Mouse (Mus musculus) neural tube, embryonic 10.5 days (tissue): ENCODE data around the gene Ndufs8.

Experiments used
- DNase-seq: peaks from one replicate; pipeline ENCODE4 v3.0.0-alpha.2; 2017; ENCODE audit warnings: low spot score; ENCODE audit errors: extremely low spot score

The Ndufs8 gene

DNA sequence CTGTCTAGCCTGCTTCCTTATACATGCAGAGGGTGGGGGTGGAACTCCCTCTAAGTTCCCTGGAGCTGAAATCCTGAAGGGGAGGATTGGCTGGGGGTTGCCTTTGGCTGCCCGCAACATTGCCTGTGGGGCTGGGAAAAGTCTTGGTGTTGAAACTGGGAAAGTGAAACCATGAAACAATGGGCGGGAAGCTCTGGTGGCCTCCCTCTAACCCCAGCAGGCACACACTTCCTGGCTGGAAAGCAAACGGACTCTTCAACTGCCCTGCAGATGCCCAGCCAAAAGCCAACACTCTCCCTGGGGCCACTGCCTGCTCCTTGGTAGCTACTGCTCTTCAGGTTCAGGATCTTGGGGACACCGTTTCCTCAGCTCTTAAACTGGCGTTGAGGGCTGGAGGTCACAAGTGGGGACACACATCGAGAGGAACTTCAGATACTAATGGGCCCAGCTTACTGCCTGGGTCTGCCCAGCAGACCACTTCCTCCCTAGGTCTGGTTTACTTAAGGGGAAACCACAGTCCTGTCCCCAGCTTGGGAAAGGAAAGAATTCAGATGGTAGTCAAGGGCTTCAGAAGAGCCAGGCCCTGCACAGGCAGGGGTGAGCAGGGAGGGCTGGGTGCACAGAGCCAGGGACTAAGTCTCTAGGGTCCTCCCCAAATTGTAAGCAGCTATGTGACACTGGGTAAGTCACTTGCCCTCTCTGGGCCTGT, 7.2 kb downstream of the Ndufs8 start:
- DNase-seq, result no peak

GRCm38 (mm10) chr19:3904363-3904675, 8.3 kb downstream of the Ndufs8 start:
- no peak for DNase-seq

DNA sequence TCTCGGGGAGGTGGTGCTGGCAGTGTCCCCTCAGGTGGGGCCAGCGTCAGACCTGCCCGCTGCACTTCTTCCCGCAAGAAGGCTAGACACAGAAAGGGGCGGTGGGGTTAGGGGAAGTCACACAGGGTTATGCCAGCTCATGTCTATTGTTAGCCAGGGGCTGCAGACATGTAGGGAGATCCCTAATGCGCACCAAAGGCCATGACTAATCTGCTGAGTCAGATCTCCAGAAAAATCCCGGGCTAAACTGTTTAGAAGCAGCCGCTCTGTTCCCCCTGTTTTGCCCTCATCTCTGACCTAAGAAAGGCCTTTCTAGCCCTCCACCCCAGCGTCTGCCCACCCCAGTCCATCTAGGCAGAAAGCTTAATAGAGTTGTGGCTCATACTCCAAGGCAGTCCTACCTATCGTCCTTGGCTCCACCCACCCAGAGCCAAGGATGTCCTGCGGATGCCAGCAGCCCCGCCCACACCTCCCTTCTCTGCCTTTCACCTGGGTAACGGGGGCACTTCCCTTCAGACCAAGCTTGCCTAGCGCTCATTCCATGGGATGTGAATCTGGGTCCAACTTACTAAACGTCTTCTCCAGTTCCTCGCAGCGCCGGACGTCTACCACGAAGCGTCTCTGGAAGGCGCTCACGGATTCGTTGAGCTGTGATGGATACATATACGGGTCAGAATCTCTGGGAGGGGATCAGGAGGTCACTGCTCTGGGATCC, 8.8 kb downstream of the Ndufs8 start:
- no peak for DNase-seq

GRCm38 (mm10) chr19:3902966-3903365, 9.6 kb downstream of the Ndufs8 start:
- DNase-seq, result no peak

DNA sequence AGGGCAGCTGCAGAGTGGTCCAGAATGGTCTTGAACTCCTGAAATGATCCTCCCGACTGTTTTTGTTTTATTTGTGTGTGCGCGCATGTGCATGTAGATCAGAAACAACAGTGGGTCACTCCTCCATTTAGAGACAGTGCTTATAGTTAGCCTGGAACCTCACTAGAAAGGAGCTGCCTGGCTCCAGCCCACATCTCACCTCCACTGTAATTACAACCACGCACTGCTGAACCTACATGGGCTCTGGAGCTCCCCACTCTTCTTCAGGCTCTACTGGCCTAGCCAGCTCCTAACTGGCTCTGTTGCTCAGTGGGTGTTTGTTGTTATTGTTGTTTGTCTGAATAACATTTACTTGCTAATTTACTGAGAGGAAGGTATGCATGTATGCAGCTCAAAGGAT, 13.0 kb downstream of the Ndufs8 start:
- DNase-seq, result no peak

DNA sequence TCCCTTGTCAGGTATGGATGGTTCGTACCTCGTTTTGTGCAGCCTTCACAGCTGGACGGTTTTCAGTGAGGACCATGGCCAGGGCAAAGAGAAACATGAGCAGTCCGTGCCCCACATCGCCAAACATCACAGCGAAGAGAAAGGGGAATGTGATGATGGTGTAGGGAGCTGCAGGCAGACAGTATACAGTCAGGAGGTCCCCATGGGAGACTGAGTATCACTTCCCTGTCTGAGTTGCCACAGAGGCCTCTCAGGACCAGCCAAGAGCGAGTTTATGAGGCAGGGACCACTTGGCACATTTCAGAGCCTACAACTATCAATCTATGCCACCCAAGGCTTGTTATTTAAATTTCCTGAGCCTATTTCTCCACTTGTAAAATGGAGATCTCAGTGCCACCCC, 13.6 kb downstream of the Ndufs8 start:
- DNase-seq, result no peak

GRCm38 (mm10) chr19:3897557-3897956, 15.0 kb downstream of the Ndufs8 start:
- DNase-seq, result no peak

DNA sequence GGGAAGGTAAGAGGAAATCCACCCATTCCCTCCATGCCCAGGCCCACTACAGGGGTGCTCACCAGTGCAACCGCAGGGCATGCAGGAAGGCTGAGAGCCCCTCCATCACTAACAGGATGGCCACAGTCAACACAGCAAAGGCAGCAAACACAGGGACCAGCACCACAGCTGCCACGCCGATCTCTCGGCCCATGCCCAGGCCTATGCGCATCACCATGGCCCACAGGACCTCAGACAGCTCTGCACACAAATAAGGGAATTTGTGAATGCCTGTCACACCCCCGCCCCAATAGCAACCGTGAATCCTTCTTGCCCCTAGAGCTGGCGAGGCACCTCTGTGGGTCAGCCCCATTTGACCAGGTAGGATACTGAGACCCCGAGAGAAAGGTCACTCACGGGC, 16.4 kb downstream of the Ndufs8 start:
- no peak for DNase-seq

- no peak for DNase-seq
Measured at GRCm38 (mm10) chr19:3895171-3895631, 17.4 kb downstream of the Ndufs8 start.

DNA sequence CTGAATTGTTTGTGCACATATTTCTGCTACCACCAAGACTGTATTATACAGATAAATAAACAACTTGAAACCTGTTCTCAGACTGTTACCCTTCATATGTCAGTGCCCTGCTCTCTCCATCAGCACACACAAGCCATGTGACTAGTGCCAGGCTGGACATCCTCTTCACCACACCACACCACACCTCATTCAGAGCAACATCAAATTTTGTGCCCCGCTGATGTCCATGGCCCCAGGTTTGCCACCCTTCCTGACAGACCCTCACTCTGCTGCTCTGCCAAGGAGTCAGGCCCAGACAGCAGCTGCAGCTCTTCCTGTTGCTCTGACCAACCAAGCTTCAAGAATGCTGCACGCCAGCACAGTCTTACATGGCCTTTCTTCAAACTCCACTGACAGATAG, 18.3 kb downstream of the Ndufs8 start:
- no peak for DNase-seq

DNA sequence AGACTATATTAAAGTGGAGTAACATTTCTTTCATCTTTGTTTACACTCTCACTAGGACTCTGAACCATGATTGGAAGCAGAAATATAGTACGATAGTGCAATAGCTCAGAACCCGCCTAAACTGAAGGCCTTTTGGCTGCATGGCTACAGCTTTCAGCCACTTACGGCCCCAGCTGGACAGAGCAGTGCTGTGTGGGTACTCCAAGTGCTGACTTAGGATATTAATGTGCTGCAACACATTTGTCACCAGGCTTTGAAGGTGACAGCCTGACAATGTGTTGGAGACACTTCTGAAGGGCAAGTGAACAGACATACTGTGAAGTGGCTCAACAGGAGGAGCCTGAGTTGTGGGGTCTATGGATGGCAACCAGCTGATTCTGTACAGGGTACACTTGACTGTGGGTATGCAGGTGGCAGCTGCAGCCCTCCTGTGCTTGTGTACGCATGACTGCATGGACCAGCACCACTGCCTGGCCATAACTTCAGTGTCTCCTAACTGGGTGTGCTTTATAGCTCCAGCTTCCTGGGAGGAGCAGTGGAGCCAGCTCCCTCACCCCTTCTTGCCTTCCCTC, 18.9 kb downstream of the Ndufs8 start:
- DNase-seq, result no peak

DNA sequence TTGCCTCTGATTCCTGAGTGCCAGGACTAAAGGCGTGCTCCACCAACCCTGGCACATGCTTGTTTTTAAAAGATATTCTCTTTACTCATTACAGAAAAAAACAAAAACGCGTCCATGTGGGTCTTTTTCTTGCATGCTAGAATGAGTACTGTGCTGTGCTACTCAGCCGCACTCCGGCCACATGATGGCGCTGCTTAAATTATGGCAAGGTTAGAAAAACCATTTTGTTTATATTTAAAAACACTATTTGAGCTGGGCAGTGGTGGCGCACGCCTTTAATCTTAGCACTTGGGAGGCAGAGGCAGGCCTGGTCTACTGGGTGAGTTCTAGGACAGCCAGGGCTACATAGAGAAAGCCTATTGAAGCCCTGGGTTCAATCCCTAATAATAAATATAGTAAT, 22.4 kb downstream of the Ndufs8 start:
- DNase-seq, result no peak

- no peak for DNase-seq
Measured at GRCm38 (mm10) chr19:3889096-3889495, 23.5 kb downstream of the Ndufs8 start.

DNA sequence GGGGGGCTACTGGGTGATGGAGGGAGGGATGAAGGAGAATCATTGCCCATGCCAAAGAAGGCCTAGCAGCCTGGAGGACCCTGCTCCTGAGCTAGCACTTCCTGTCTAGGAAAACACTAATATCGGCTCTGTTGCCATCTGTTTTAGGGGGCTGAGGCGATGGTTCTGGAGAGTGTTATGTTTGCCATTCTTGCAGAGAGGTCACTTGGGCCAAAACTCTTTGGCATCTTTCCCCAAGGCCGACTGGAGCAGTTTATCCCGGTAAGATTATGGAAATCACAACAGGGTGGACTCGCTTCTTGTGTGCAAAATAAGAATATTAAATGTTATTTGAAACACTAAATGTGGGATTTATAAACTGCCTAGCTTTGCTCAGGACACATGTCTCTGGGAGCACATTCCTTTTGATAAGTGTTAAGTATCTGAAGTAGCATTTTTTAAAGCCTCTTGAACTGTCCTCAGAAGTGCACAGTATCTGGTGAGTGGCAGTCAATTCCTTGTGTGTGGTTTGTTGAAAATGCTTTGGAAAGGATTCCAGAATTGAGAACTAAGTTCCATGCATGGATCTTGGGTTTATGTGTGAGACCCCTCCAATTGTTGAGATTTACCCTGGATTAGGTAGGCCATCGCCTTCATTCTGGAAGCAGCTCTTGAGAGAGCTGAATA, 28.1 kb downstream of the Ndufs8 start:
- DNase-seq, result no peak

GRCm38 (mm10) chr19:3882214-3882613, 30.4 kb downstream of the Ndufs8 start:
- no peak for DNase-seq

DNA sequence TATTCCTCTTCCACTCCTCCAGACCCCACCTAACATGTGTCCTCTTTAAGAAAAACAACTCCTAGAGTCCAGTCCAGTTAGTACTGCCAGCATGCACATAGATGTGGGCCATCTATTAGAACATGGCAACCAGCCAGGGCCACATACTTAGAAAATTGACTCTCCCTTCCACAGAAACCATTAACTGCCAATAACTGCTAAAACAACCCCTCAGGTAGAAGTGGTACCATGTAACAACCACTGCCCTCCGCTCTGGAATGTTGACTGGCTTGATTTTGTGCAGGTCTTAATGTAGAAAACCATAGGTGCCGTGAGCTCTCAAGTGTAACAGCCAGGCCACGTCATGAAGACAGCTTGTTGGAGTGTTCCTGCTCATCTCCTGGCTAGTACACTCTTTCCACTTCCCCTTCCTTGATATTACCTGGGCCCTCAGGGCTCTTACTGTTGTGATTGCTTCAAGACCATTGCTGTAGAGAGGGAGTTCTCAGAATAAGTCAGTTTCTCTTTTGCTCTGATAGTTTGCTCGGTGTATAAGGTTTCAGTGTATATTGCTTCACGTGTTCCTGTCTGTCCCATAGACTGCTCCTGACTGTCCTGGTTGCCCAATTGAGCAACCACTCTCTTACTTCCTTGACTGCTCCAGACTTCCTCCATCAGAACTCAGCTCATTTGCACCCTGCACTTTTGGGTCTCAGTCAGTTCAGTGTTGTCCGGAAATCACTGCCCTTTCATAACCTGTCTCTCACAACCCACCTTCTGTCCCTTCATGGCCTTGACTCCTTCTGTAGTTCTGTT, 32.3 kb downstream of the Ndufs8 start:
- DNase-seq, result no peak

DNA sequence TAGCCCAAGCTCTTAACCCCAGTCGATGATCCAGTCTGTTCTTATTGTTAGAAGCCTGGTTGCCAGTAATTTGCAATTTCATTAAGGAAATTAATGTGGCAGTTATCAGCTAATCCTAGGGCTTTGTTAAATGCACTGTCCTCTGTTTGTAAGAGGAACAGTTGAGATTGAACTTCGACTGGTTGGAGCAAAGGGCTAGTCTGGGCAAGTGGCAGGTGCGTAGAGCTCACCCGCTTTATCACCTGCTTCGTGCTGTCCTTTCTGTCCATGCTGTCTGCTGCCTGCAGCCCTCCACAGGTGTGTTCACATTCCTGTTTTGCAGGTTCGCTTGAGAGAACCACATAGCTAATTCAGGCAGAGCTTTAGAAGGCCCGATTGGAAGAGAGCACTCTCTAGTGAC, 37.5 kb downstream of the Ndufs8 start:
- no peak for DNase-seq

DNA sequence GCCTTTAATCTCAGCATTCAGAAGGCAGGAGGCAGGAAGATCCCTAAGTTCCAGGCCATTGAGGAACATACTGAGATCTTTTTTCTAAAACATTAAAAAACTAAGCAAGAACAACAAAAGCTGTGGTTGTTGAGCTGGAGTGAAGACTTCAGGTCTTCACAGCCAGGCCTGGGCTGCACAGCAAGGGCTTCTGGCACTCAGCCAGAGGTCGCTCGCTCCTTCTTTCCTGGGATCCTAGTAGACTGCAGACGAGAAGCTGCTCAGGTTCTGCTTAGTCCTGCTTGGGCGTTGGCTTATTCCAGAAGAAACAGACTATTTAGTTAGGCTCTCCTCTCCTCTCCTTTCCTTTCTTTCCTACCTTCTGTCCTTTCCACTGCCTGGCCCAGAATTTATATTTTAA, 40.2 kb downstream of the Ndufs8 start:
- no peak for DNase-seq

GRCm38 (mm10) chr19:3871468-3871867, 41.1 kb downstream of the Ndufs8 start:
- no peak for DNase-seq

DNA sequence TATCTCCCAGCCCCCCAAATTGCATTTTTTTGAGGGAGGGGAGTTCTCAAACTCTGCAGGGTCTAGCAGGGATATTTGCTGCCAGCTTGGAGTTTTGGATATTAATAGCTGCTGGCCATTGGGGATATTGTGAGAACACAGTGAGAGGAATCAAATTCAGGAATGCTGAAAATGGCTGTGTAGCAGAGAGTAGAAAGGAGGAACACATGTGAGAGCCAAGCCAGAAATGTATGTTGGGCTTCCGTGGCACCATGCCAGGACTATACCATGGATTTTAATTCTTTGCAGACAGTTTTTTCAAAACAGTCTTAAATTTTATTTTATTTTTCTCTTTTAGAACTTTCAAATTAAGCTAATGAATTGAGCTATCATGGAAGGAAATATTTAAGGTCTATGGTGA, 44.3 kb downstream of the Ndufs8 start:
- DNase-seq, result no peak

- DNase-seq, result no peak
Measured at GRCm38 (mm10) chr19:3864960-3865359, 47.6 kb downstream of the Ndufs8 start.

DNA sequence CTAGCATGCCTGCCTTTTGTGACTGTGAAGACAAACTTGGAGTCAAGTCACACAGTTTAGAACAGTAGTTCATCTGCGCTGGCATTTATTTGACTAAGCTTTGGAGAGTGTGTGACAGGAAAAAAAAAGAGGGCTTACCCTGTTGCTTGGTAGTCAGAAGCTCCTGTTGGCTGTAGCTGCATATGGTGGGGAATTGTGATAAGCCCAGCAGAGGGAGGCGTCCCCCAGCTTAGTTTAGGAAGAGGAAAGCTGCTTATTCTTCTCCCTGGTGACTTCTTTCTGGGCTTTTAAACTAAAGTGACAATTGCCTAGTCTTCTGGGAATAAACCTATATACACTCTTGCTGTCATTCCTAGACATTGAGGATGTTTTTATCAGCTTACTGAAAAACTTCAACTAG, 49.9 kb downstream of the Ndufs8 start:
- no peak for DNase-seq
